Mouse (Mus musculus) NIH3T3 (cell line): ENCODE results near the gene Ccdc39.

Experiments used
- DNase-seq: peaks from one replicate; pipeline ENCODE4 v3.0.0-alpha.2; 2012; ENCODE audit warnings: low read depth

Ccdc39 gene

DNA sequence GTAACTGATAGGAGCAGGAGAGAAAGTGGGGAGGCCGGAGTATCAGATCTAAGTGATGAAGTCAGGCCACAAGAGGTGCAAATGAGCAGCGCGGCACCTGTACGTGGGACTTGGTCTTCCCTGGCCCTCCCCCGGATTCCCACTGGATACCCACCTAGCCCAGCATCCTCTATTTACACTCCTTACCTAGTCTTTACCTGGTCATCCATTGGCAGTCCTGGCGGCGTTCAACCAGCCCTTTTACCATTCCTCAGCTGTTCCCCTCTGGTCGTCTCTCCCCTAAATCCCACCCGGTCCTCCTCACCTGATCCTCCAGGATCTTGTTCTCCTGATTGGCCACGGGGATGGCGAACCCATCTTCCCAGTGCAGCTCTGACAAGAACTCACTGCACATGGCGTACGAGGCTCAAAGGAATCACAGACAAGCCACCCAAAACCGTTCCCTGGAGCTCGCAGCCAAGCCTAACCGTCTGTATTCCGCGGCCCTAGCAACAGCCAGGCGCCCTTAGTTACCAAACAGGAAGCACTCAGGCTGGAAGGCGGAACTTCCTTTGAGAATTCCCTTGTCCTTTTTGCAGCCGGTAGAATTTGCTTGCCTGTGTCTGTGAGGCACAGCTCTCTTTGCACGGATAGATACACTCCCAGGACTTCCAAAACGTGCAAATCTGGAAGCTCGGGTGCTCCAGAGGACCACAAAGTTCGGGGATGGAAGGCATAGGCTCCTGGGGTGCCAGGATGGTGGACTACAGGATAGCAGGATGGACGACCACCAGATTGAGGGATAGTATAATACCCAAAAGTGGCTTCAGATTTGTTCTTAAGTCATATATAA is at the start of gene Ccdc39:
TSS of gene Ccdc39 (minus strand) at position 510 of the 832 bp plus-strand sequence.
- peak; percentile 84 for DNase-seq

GRCm38 (mm10) chr3:33893433-33893832 is 49.3 kb upstream of the Ccdc39 start:
- no peak for DNase-seq

GRCm38 (mm10) chr3:33887438-33887837 is 43.3 kb upstream of the Ccdc39 start:
- no peak for DNase-seq

DNA sequence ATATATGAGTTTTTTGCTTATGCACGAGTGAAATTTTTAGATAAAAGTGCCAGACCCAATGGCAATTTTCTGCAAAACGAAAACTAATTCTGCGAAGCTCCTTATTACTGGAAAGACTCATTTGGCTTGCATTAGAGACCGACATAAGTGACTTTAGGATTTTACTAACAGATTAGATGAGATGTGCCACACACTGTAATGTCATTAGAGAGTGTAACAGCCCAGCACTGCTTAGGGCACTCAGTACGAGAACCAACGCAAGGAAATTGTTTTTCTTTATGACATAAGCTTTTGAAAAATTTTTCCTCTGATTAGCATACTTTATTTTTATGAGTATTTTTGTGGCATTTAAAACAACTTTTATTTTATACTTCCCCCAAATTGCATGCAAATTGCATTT is 39.0 kb upstream of the Ccdc39 start:
- no peak for DNase-seq

DNA sequence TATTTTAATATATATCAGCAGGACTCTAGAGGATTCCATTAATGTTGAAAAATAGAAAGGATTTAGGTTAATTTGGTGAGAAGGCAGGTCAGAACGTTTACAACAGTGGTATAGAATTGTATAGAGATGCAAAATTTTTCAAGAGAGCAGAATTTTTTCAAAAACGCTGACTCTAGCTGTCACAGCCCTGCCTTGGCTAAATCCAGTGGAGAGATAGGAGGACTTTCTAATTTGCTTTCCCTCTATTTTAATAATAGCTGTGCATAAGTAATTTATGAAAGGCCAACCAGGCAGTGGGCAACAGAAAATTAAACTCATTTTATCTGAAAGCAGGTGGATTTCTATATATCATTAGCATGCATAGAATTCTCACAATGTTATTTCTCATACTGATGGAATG is 38.6 kb upstream of the Ccdc39 start:
- no peak for DNase-seq

DNA sequence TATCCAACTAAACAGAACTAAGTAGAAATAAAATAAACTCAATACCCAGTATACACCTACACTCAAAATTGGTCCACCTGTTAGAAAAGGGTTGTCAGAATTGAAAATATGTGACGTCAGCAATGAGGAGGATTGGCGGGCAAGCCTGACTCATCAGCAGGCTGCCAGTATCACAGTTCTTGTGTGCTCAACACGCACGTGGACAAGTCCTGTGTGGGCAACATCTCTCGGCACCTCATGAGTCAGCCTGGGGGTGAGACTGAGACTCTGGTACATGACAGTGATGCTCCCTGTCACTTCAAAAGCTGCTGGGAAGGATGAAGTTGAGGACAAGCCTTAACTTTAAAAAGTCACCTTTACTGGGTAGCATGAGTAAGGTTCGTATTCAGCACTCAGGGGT is 34.6 kb upstream of the Ccdc39 start:
- no peak for DNase-seq

DNA sequence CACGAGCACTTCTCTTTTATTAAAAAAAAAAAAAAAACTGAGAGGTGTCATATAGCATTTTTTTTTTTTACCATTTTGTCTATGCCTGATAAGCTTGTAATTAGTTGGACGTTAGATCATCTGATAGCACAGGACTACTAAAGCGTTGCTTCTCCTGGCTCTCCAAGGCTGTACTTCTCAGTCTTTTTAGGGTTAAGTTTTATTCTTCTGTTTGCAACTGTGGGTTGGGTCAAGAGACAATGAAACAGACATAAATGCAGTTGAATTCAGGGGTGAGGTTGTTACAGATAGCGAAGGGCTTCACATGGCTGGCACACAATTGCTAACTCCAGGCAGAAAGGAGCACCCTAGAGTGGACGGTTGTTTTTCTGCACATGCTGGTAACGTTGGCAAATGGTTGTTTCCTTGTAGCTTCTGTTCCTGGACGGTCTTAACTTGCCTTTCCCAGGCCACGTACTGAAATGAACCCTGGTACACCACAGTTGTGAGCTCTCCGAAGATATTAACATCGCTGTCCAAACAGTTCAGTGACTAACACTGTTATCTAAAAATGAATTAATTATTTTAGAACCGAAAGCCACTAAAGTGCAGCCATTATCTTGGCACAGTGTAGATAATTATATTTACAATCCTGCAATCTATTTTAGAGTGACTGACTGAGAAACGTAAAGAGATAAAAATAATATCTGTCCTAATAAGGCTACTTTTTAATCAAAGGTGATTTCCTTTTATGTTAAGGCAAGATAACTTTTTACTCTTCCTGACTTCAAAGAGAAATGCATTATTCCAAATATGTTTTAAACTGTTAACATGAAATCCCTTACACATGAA is 30.6 kb upstream of the Ccdc39 start:
- no peak for DNase-seq

DNA sequence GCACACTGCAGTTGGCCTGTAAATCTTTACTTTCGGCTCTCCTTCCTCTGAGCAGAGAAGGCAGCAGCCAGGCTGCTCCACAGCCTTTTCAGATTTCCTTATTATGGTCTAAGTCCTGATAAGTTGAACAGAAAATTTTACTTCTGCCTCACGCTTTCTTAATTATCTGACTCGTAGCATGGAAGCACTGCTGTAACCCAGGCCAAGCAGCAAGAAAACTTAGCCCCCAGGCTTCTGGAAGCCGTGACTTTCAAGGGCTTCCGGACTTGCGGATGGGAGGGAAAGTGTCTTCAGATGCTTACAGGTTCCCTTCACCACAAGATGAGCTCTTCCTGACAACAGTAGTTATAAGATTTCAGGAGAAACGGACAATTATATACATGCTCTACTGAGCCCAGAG is 29.7 kb upstream of the Ccdc39 start:
- no peak for DNase-seq

DNA sequence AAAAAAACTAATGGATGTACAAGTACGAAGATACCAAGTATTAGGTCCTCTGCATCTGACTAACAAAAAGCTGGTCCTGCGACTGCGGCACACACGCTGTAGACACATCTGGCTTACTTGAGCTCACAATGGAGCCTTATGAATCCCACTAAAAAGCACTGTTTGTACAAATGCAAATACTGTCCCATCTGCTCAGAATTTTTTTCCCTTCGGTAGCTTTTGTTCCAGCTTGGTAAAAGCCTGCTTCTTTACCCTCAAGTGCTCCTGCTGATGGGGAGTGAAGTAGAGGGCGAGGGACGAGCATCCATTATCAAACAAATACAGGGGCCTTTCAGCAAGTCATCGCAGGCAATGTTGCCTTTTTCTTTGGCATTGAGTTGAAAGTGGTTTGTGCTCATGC is 29.3 kb upstream of the Ccdc39 start:
- DNase-seq = no peak

DNA sequence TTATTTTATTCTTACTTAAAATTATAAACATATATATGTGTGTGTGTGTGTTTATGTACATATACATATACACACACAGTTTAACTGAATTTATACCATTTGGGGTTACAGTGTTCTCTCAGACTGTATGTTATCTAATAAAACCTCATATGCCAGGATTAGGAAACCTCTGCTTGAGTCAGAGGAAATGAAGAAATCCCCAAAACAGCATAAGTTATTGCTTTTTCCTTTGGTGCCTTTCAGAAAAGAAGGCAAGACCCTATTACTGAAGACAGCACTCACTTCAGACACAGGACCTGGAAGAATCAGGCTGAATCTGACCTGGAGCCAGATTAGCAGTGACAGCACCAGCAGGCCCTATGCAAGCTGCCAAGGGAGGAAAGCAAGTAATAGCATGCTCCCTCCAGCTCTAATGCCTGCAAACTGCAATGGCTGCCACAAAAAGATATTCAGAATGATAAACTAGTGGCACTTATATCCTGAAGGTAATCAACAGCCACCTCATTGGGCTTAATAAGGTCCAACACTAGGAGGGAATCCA is 20.0 kb upstream of the Ccdc39 start:
- DNase-seq = no peak

DNA sequence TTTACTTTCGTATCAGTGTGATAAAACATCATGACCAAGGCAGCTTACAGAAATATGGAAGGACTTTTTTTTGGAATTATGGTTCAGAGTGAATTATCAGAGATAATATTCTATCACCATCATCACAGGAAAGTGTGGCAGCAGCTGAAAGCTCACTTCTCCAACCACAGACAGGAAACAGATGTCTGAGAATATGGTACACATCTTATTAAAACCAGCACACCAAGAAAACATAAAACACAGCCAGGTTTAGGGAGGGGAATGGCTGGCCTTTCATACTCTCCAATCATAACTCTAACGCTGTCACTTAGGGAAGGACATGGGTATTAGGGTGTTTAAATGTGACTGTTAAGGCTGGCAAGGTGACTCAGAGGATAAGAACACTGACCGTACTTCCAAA is 14.8 kb upstream of the Ccdc39 start:
- DNase-seq = no peak

DNA sequence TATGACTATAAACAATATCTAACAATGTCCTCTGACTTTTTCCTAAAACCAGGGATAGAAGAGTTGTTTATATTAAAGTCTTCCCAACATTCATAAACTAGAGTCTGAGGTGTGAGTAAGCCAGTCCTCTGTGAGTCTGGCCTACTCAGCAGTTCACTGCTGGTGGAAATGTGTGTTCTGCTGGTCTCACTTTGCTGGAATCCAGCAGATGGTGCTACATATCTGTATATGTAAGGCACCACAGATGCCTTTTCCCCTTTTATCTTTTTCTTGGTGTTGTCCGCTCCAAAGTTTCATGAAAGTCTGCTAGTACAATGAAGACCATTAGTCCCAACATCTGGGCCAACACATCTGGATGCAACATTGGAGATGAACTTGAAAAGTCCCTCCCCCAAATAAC is 9.0 kb upstream of the Ccdc39 start:
- peak; percentile 14 for DNase-seq

GRCm38 (mm10) chr3:33850856-33851255 is 6.7 kb upstream of the Ccdc39 start:
- DNase-seq = no peak

GRCm38 (mm10) chr3:33846639-33847038 is 2.5 kb upstream of the Ccdc39 start:
- no peak for DNase-seq

- DNase-seq = no peak
Measured at GRCm38 (mm10) chr3:33838877-33839276, 5.2 kb downstream of the Ccdc39 start.

GRCm38 (mm10) chr3:33836576-33836975 is 7.5 kb downstream of the Ccdc39 start:
- DNase-seq = no peak

- no peak for DNase-seq
Measured at GRCm38 (mm10) chr3:33832351-33832750, 11.8 kb downstream of the Ccdc39 start.

GRCm38 (mm10) chr3:33824135-33824946 is 19.8 kb downstream of the Ccdc39 start:
- peak; percentile 72 for DNase-seq

DNA sequence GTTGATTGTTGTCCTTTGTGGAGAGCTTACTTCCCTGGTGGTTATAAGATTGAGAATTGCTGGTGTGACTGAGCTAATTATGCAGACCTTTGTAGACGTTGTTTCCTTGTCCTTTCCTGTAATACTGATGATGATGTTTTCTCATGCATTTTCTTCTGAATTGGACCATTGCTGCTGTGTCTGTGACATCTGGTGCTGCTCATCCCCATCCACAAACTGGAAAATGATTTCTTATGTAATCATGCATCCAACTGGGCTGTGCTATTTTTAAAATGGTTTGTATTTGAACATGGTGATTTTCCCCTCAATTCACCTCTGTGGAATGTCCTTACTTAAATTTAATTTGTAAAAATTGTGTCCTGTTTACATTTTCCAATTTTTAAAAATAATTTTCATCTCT is 37.0 kb downstream of the Ccdc39 start:
- no peak for DNase-seq

DNA sequence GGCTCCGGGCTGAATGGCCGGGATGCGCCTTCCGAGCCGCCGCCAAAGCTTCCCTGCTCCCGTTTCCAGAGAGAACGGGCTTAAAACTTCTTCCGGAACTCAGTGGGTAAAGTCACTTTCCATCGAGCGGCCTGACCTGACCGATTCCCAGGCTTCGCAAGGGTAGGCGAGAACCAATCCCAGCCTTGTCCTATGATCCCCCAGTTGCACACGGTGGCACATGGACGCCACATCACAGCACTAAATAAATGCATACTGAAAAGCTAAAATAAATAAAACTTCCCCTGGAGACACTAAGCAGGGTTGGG is 43.6 kb downstream of the Ccdc39 start:
- DNase-seq = no peak

DNA sequence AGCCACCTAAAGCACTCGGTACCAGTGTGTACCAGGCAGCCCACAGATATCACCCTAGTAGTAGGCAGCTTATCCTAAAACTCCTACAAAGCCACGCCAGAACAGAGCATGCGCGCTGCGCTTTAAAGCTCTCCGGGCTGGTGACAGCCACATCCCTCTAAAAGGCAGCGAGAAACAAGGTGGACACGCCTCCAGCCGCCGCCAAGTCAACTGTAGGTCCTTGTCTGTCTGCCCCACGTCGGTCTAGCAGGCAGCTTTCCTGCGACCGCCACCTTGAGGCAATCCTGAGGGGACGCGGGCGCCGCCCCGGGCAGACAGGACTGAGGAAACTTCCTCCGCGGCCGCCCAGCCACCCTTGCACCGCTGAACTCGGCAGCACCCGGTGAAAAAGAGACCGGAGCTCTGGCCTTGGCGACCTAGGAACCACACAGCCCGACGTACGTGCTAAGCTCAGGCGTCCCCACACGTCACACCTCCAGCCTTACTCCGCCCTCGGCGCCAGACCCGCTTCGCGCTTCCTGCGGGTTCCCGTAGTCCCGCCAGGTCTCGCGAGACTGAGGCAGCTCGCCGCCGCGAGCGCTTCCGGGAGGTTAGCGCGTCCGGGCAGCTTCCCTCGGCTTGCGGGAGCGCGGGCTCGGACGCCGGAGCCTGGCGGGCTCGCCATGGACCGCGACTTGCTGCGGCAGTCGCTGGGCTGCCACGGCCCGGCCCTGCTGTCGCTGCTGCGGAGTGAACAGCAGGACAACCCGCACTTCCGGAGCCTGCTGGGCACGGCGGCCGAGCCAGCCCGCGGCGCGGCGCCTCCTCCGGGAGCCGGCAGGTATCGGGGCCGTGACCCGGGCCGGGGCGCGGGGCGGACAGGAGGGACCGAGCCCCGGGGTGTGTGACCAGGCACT is 44.2 kb downstream of the Ccdc39 start, which contains the start of gene Ttc14:
TSS of gene Ttc14 (plus strand) at position 216 of the 896 bp plus-strand sequence.
- DNase-seq = peak; percentile 98
